Mouse (Mus musculus) olfactory bulb, adult 2 months (tissue): Measurements from ENCODE around the gene Tmem189.
A peak's percentile ranks its signal among the peaks of the same experiment; 100 is the strongest.

Source experiments
- CTCF ChIP-seq: fragments of 200-500 bp; IDR thresholded peaks from 2 replicates; pipeline ENCODE4 v1.5.1; 2012; ENCODE audit warnings: low read depth, mild to moderate bottlenecking, low read length, moderate library complexity; ENCODE audit not compliant: insufficient read depth
- POLR2A ChIP-seq: fragments of 200-500 bp; IDR thresholded peaks from 2 replicates; pipeline ENCODE4 v1.6.1; 2012; ENCODE audit warnings: mild to moderate bottlenecking, low read depth, low read length, moderate library complexity; ENCODE audit not compliant: insufficient read depth

GRCm38 (mm10) chr2:167631591-167632448 lies 57.8 kb downstream of the Tmem189 start, which contains the start of gene Ube2v1:
- no peak for TF ChIP-seq CTCF
- TF ChIP-seq POLR2A, result peak; percentile 77
